Mouse (Mus musculus) limb, embryonic 11.5 days (tissue): Measurements from ENCODE around the gene Fzd2. TPM values are rescaled to one million over a fixed set of nuclear protein-coding genes. Genes with fewer than 3 reads are reported as not detected.

Experiments used
- ATAC-seq: fragments of 200-750 bp; cut with Nextera tagmentation; 2 replicates; pipeline ENCODE4 v1.8.0; 2017; ENCODE audit warnings: low read depth; ENCODE audit not compliant: insufficient number of reproducible peaks, low FRiP score, low TSS enrichment
- DNase-seq: peaks from one replicate; pipeline ENCODE4 v3.0.0-alpha.2; 2015; ENCODE audit warnings: low spot score
- H3K27ac ChIP-seq: fragments of 300-500 bp; sonication (generic); replicated peaks from 2 replicates; pipeline ENCODE4 v1.5.1; 2014; ENCODE audit warnings: low read depth, mild to moderate bottlenecking, low read length
- H3K27me3 ChIP-seq: fragments of 300-500 bp; sonication (generic); 2 replicates; pipeline ENCODE4 v1.6.1; 2014; ENCODE audit warnings: mild to moderate bottlenecking, low read length, mixed read lengths; ENCODE audit not compliant: control insufficient read depth, insufficient read depth
- H3K36me3 ChIP-seq: fragments of 300-500 bp; sonication (generic); 2 replicates; pipeline ENCODE4 v1.6.1; 2014; ENCODE audit warnings: mild to moderate bottlenecking, low read length, moderate library complexity, mixed read lengths; ENCODE audit not compliant: control insufficient read depth, insufficient read depth
- H3K4me1 ChIP-seq: fragments of 300-500 bp; sonication (generic); 2 replicates; pipeline ENCODE4 v1.6.1; 2014; ENCODE audit warnings: low read length, mixed read lengths; ENCODE audit not compliant: control insufficient read depth, insufficient read depth
- H3K4me2 ChIP-seq: fragments of 300-500 bp; sonication (generic); 2 replicates; pipeline ENCODE4 v1.6.1; 2014; ENCODE audit warnings: low read depth, mild to moderate bottlenecking, moderate library complexity; ENCODE audit not compliant: severe bottlenecking
- H3K4me3 ChIP-seq: fragments of 300-500 bp; sonication (generic); 2 replicates; pipeline ENCODE4 v1.5.1; 2014; ENCODE audit warnings: low read depth, low read length
- H3K9ac ChIP-seq: fragments of 300-500 bp; sonication (generic); 2 replicates; pipeline ENCODE4 v1.6.1; 2014; ENCODE audit warnings: mild to moderate bottlenecking, low read length
- H3K9me3 ChIP-seq: fragments of 300-500 bp; sonication (generic); 2 replicates; pipeline ENCODE4 v1.6.1; 2016; ENCODE audit warnings: low read length; ENCODE audit not compliant: control insufficient read depth
- WGBS: fragments of 180-500 bp; shearing (Covaris S2); extraction: QIAGEN DNeasy Blood & Tissue Kit; methylation state at CpG from one replicate; pipeline ENCODE4 v1.1.7; 2014; 5-methylcytosine and 5-hydroxymethylcytosine counted together
- polyA plus RNA-seq: library from polyadenylated mRNA; unstranded; fragments of >200 nt; fragmentation: Nextera tagmentation; extraction: Ambion mirVana; gene quantifications from 2 replicates; pipeline ENCODE4 v1.2.1, GENCODE M21; 2014

Gene Fzd2
- polyA plus RNA-seq, 1 experiment from 2014 or later: 57.4 TPM

- Histone ChIP-seq H3K9me3 (no peaks in the 10 kb centered on the region), H3K27ac (no peak overlapping the region), H3K36me3 (no peaks in the 10 kb centered on the region), H3K4me3 (no peak overlapping the region), H3K4me2 (no peak overlapping the region), H3K4me1 (peaks cover 3% of the 10 kb centered on the region; the same call in 1 of the 2 replicates), H3K27me3 (no peaks in the 10 kb centered on the region), H3K9ac (no peak overlapping the region)
- DNase-seq (no peak), ATAC-seq (no peak)
- WGBS: 44% methylated on average over 4 of the region's 4 CpGs
Observed at GRCm38 (mm10) chr11:102656326-102656926, 52.2 kb downstream of the Fzd2 start.

- no peak overlapping the region for H3K4me2 ChIP-seq
- H3K4me1 ChIP-seq: no peaks in the 10 kb centered on the region
- no peak for DNase-seq
- H3K4me3 ChIP-seq: no peak overlapping the region
- WGBS: 63% methylated on average over 6 of the region's 6 CpGs
- ATAC-seq: no peak
- H3K27ac ChIP-seq: no peak overlapping the region
- H3K27me3 ChIP-seq: no peaks in the 10 kb centered on the region
- no peak overlapping the region for H3K9ac ChIP-seq
- no peaks in the 10 kb centered on the region for H3K36me3 ChIP-seq
- H3K9me3 ChIP-seq: no peaks in the 10 kb centered on the region
Observed at GRCm38 (mm10) chr11:102656931-102657330, 52.7 kb downstream of the Fzd2 start.

Other genes starting within 250 kb of the Fzd2 start
- gene Slc4a1, start 238.2 kb upstream of the Fzd2 start, polyA plus RNA-seq: 20.4 and 24.6 TPM in 2 replicates
- 0.57 and 1.0 TPM in 2 replicates for gene Rundc3a, start 211.0 kb upstream of the Fzd2 start, polyA plus RNA-seq
- 166 and 180 TPM in 2 replicates for gene Slc25a39, start 196.4 kb upstream of the Fzd2 start, polyA plus RNA-seq
- 58.8 and 60.5 TPM in 2 replicates for gene Grn, start 174.1 kb upstream of the Fzd2 start, polyA plus RNA-seq
- gene Fam171a2, start 156.7 kb upstream of the Fzd2 start, polyA plus RNA-seq: 5.5 and 7.9 TPM in 2 replicates
- 3.4 and 4.4 TPM in 2 replicates for gene Itga2b, start 134.3 kb upstream of the Fzd2 start, polyA plus RNA-seq
- gene Gpatch8, start 48.0 kb upstream of the Fzd2 start, polyA plus RNA-seq: 52.9 and 55.0 TPM in 2 replicates
- 3.9 and 4.2 TPM in 2 replicates for gene Gm11627, start 24.9 kb upstream of the Fzd2 start, polyA plus RNA-seq
- gene Meioc, start 59.3 kb downstream of the Fzd2 start, polyA plus RNA-seq: 0.35 and 1.2 TPM in 2 replicates
- 58.4 and 64.1 TPM in 2 replicates for gene Ccdc43, start 93.4 kb downstream of the Fzd2 start, polyA plus RNA-seq
- 14.2 and 15.4 TPM in 2 replicates for gene Adam11, start 157.0 kb downstream of the Fzd2 start, polyA plus RNA-seq
- 105 and 106 TPM in 2 replicates for gene Gjc1, start 215.3 kb downstream of the Fzd2 start, polyA plus RNA-seq
- 0.23 TPM in 1 of 2 replicates, not detected in the other for gene Higd1b, start 231.5 kb downstream of the Fzd2 start, polyA plus RNA-seq